Mouse (Mus musculus): ENCODE measurements around the gene Ndufa6.

GRCm38 (mm10) chr15:82343368-82344287 is 10.5 kb downstream of the Ndufa6 start:
- TF ChIP-seq CTCF (IDR thresholded peaks at IDR 0.05; ENCODE audit: extremely low read depth, insufficient read depth, low read length) (no peak), POLR2A (IDR thresholded peaks at IDR 0.05; ENCODE audit: extremely low read depth, insufficient read depth, low read length) (no peak)

Measured in cortical plate, adult 2 months (tissue).